Mouse (Mus musculus) hindbrain, embryonic 10.5 days (tissue): ENCODE measurements around the gene Ralgapb. TPM values are rescaled to one million over a fixed set of nuclear protein-coding genes. Genes with fewer than 3 reads are reported as not detected.
A peak's percentile ranks its signal among the peaks of the same experiment; 100 is the strongest.
"Not testable (repeated sequence)": the region's sequence is repeated elsewhere in the genome, so short reads cannot be mapped to it uniquely, and the experiment has no call there.

Source experiments
- DNase-seq: peaks from one replicate; pipeline ENCODE4 v3.0.0-alpha.2; 2017; ENCODE audit warnings: low spot score
- H3K27ac ChIP-seq: fragments of 300-500 bp; sonication (generic); 2 replicates; pipeline ENCODE4 v1.5.1; 2016; ENCODE audit warnings: mild to moderate bottlenecking, moderate library complexity
- H3K27me3 ChIP-seq: fragments of 300-500 bp; sonication (generic); 2 replicates; pipeline ENCODE4 v1.6.1; 2016; ENCODE audit warnings: mild to moderate bottlenecking; ENCODE audit not compliant: poor library complexity, insufficient read depth, severe bottlenecking
- H3K36me3 ChIP-seq: fragments of 300-500 bp; sonication (generic); 2 replicates; pipeline ENCODE4 v1.6.1; 2016; ENCODE audit warnings: mild to moderate bottlenecking, moderate library complexity
- H3K4me1 ChIP-seq: fragments of 300-500 bp; sonication (generic); replicated peaks from 2 replicates; pipeline ENCODE4 v1.6.1; 2016; ENCODE audit warnings: mild to moderate bottlenecking
- H3K4me3 ChIP-seq: fragments of 300-500 bp; sonication (generic); 2 replicates; pipeline ENCODE4 v1.5.1; 2016; ENCODE audit warnings: mild to moderate bottlenecking, moderate library complexity
- H3K9me3 ChIP-seq: fragments of 300-500 bp; sonication (generic); 2 replicates; pipeline ENCODE4 v1.6.1; 2016; ENCODE audit warnings: mild to moderate bottlenecking, moderate library complexity
- WGBS: fragments of 180-500 bp; shearing (Covaris S2); methylation state at CpG from one replicate; pipeline ENCODE4 v1.1.7; 2016; 5-methylcytosine and 5-hydroxymethylcytosine counted together
- polyA plus RNA-seq: library from polyadenylated mRNA; unstranded; fragments of >200 nt; fragmentation: Nextera tagmentation; extraction: Ambion mirVana; gene quantifications from 2 replicates; pipeline ENCODE4 v1.2.1, GENCODE M21; 2016

Gene Ralgapb
- polyA plus RNA-seq, 1 experiment from 2014 or later: 12.8 TPM

- WGBS: under 1% methylated on average over 36 of the region's 36 CpGs
- Histone ChIP-seq H3K27ac (peak within 1 kb of the TSS; percentile 80), H3K27me3 (peaks cover 40% of the 10 kb centered on the region), H3K4me1 (peaks cover 22% of the 10 kb centered on the region), H3K36me3 (no peaks in the 10 kb centered on the region), H3K9me3 (no peaks in the 10 kb centered on the region), H3K4me3 (peak within 1 kb of the TSS; percentile 59)
- DNase-seq: peak; percentile 82
These were observed 34.1 kb upstream of the Ralgapb start, which contains the start of gene Snhg11 for GRCm38 (mm10) chr2:158375443-158376122. Gene Snhg11, plus strand, starts transcription at chr2:158375638.

GRCm38 (mm10) chr2:158376123-158376687 lies 33.4 kb upstream of the Ralgapb start:
- Histone ChIP-seq H3K27me3 (peaks cover 40% of the 10 kb centered on the region), H3K9me3 (no peaks in the 10 kb centered on the region), H3K27ac (peak overlapping the region; percentile 80), H3K4me3 (peak overlapping the region; percentile 59), H3K4me1 (peaks cover 22% of the 10 kb centered on the region), H3K36me3 (no peaks in the 10 kb centered on the region)
- no peak for DNase-seq
- 26% methylated on average over 12 of the region's 12 CpGs for WGBS

- peak overlapping the region; percentile 59 for H3K4me3 ChIP-seq
- no peak overlapping the region for H3K27ac ChIP-seq
- WGBS: 75% methylated on average over 7 of the region's 7 CpGs
- peaks cover 22% of the 10 kb centered on the region for H3K4me1 ChIP-seq
- no peak for DNase-seq
- H3K27me3 ChIP-seq: peaks cover 40% of the 10 kb centered on the region
- no peaks in the 10 kb centered on the region for H3K36me3 ChIP-seq
- no peaks in the 10 kb centered on the region for H3K9me3 ChIP-seq
These were observed 32.9 kb upstream of the Ralgapb start for GRCm38 (mm10) chr2:158376798-158377197.

GRCm38 (mm10) chr2:158377811-158378210 lies 31.8 kb upstream of the Ralgapb start:
- H3K4me3 ChIP-seq: no peak overlapping the region
- peaks cover 22% of the 10 kb centered on the region for H3K4me1 ChIP-seq
- DNase-seq: no peak
- H3K36me3 ChIP-seq: no peaks in the 10 kb centered on the region
- peaks cover 39% of the 10 kb centered on the region for H3K27me3 ChIP-seq
- WGBS: 82% methylated on average over 1 of the region's 1 CpGs
- H3K9me3 ChIP-seq: no peaks in the 10 kb centered on the region
- no peak overlapping the region for H3K27ac ChIP-seq

- Histone ChIP-seq H3K36me3 (no peaks in the 10 kb centered on the region), H3K27ac (no peak overlapping the region), H3K9me3 (no peaks in the 10 kb centered on the region), H3K4me1 (peaks cover 22% of the 10 kb centered on the region), H3K4me3 (no peak overlapping the region), H3K27me3 (peaks cover 24% of the 10 kb centered on the region)
- DNase-seq: peak; percentile 65
- WGBS: 48% methylated on average over 13 of the region's 13 CpGs
These were observed 30.1 kb upstream of the Ralgapb start for GRCm38 (mm10) chr2:158379354-158380078.

GRCm38 (mm10) chr2:158386072-158386471 lies 23.6 kb upstream of the Ralgapb start:
- WGBS: 43% methylated on average over 8 of the region's 8 CpGs
- H3K27me3 ChIP-seq: no peaks in the 10 kb centered on the region
- no peak for DNase-seq
- no peaks in the 10 kb centered on the region for H3K9me3 ChIP-seq
- no peak overlapping the region for H3K4me3 ChIP-seq
- no peaks in the 10 kb centered on the region for H3K4me1 ChIP-seq
- H3K36me3 ChIP-seq: no peaks in the 10 kb centered on the region
- no peak overlapping the region for H3K27ac ChIP-seq

GRCm38 (mm10) chr2:158389421-158389820 lies 20.2 kb upstream of the Ralgapb start:
- H3K9me3 ChIP-seq: no peaks in the 10 kb centered on the region
- H3K36me3 ChIP-seq: no peaks in the 10 kb centered on the region
- H3K27ac ChIP-seq: no peak overlapping the region
- H3K4me1 ChIP-seq: no peaks in the 10 kb centered on the region
- H3K4me3 ChIP-seq: no peak overlapping the region
- 93% methylated on average over 7 of the region's 7 CpGs for WGBS
- H3K27me3 ChIP-seq: no peaks in the 10 kb centered on the region
- DNase-seq: no peak

- Histone ChIP-seq H3K27me3 (no peaks in the 10 kb centered on the region), H3K9me3 (no peaks in the 10 kb centered on the region), H3K4me3 (no peak overlapping the region), H3K36me3 (no peaks in the 10 kb centered on the region), H3K4me1 (no peaks in the 10 kb centered on the region), H3K27ac (no peak overlapping the region)
- DNase-seq: no peak
- WGBS: 91% methylated on average over 6 of the region's 6 CpGs
These were observed 13.3 kb upstream of the Ralgapb start for GRCm38 (mm10) chr2:158396369-158396768.

- 76% methylated on average over 13 of the region's 13 CpGs for WGBS
- H3K9me3 ChIP-seq, H3K27ac ChIP-seq, H3K4me3 ChIP-seq, H3K36me3 ChIP-seq, DNase-seq, H3K4me1 ChIP-seq, H3K27me3 ChIP-seq: not testable (repeated sequence)
These were observed 12.5 kb upstream of the Ralgapb start for GRCm38 (mm10) chr2:158397140-158397539.

- Histone ChIP-seq H3K4me1 (no peaks in the 10 kb centered on the region), H3K9me3 (no peaks in the 10 kb centered on the region), H3K27me3 (no peaks in the 10 kb centered on the region), H3K27ac (no peak overlapping the region), H3K4me3 (no peak overlapping the region), H3K36me3 (no peaks in the 10 kb centered on the region)
- no peak for DNase-seq
- WGBS: 88% methylated on average over 7 of the region's 7 CpGs
These were observed 6.7 kb upstream of the Ralgapb start for GRCm38 (mm10) chr2:158402915-158403314.

GRCm38 (mm10) chr2:158408997-158409594 lies 552 bp upstream of the Ralgapb start:
- Histone ChIP-seq H3K36me3 (no peaks in the 10 kb centered on the region), H3K27ac (peak overlapping the region; percentile 94), H3K9me3 (no peaks in the 10 kb centered on the region), H3K4me1 (peaks cover 25% of the 10 kb centered on the region), H3K4me3 (peak overlapping the region; percentile 95), H3K27me3 (no peaks in the 10 kb centered on the region)
- DNase-seq: no peak
- WGBS: 23% methylated on average over 14 of the region's 14 CpGs

GRCm38 (mm10) chr2:158410022-158411014 lies 670 bp downstream of the Ralgapb start:
- Histone ChIP-seq H3K4me1 (peaks cover 25% of the 10 kb centered on the region), H3K4me3 (peak overlapping the region; percentile 95), H3K27ac (peak overlapping the region; percentile 94), H3K36me3 (no peaks in the 10 kb centered on the region), H3K27me3 (no peaks in the 10 kb centered on the region), H3K9me3 (no peaks in the 10 kb centered on the region)
- peak; percentile 47 for DNase-seq
- 2% methylated on average over 65 of the region's 67 CpGs for WGBS
